Mouse (Mus musculus): Measurements from ENCODE around the gene Hbs1l. TPM values are rescaled to one million over a fixed set of nuclear protein-coding genes. Genes with fewer than 3 reads are reported as not detected.

Gene Hbs1l
- polyA plus RNA-seq (2015; fragmentation: Nextera tagmentation; extraction: Ambion mirVana), result 67.3 and 81.0 TPM in 2 replicates

DNA sequence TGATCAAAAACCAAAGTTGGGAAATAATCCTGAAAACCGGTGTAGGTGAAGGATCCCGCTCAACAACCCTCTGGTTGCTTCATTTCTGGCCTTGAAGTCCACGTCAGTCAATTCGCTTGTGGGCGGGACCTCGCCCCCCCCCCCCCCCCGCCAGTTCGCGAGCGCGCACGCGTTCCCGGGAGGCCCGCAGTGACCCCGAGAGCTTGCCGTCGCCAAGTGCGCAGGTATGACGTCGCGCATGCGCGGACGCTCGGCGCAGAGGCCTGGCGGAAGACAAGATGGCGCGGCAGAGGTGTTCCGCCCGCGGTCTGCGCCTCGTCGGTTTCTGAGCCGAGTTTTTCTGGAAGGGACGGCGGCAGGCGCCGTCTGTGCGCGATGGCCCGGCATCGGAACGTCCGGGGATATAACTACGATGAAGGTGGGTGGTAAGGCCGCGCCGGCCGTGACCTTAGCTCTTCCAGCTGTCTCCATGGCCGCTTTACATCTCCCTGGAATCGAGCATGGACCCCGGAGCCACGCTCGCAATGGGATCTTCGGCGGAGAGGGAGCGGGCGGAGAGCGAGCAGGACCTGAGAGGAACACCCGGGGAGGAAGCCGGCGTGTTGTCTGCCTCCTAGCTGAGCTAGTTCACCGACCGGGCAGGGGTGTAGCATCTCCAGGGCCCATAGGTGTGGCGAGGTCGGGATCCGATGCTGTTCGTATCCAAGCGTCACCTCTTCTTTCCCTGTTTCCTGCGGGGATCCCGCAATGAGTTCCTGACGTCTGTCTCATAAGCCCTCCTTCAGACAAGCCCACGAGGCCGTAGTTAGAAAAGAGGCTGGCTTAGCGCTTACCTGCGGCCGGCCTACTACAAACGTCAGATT, at the start of gene Hbs1l:
TSS of gene Hbs1l (plus strand) at position 221 of the 863 bp plus-strand sequence.
- Histone ChIP-seq H3K36me3 (peaks cover 26% of the 10 kb centered on the region), H3K27ac (peak within 1 kb of the TSS; percentile 83), H3K4me3 (replicated peaks) (peak within 1 kb of the TSS; percentile 89), H3K4me1 (replicated peaks) (peaks cover 29% of the 10 kb centered on the region), H3K9ac (peak within 1 kb of the TSS; percentile 92), H3K9me3 (replicated peaks) (no peaks in the 10 kb centered on the region), H3K4me2 (peak within 1 kb of the TSS; percentile 86), H3K27me3 (no peaks in the 10 kb centered on the region)
- ATAC-seq (ENCODE audit: low read depth) (peak; percentile 98), DNase-seq (peak; percentile 90)
- WGBS (ENCODE audit: insufficient replicate concordance), result under 1% methylated on average over 81 of the region's 81 CpGs

DNA sequence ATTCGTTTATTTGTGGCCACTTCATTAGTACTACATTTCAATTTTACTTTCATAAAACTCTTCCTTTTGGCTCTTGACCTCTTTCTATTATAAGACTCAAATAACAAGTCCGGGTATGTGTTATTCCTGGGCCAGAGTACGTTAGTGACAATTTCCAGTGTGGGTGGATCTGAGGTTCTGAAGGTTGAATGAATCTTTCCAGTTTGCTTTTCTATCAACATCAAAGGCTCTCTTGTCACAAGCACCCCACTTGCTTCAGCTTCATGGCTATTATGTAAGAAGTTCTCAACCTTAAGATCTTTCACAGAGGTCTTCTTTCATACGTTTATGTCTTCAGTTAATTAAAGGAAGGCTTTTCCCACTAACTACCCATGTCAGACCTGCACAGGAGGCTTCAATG, 47.2 kb upstream of the Hbs1l start:
- H3K9me3 ChIP-seq (replicated peaks), result no peaks in the 10 kb centered on the region
- H3K27ac ChIP-seq, result no peak overlapping the region
- H3K9ac ChIP-seq, result no peak overlapping the region
- peaks cover 31% of the 10 kb centered on the region for H3K4me1 ChIP-seq (replicated peaks)
- DNase-seq (no peak), ATAC-seq (ENCODE audit: low read depth) (no peak)
- no peaks in the 10 kb centered on the region for H3K27me3 ChIP-seq
- H3K36me3 ChIP-seq, result no peaks in the 10 kb centered on the region
- WGBS (ENCODE audit: insufficient replicate concordance), result 74% methylated on average over 4 of the region's 4 CpGs
- no peak overlapping the region for H3K4me3 ChIP-seq (replicated peaks)
- H3K4me2 ChIP-seq, result no peak overlapping the region

DNA sequence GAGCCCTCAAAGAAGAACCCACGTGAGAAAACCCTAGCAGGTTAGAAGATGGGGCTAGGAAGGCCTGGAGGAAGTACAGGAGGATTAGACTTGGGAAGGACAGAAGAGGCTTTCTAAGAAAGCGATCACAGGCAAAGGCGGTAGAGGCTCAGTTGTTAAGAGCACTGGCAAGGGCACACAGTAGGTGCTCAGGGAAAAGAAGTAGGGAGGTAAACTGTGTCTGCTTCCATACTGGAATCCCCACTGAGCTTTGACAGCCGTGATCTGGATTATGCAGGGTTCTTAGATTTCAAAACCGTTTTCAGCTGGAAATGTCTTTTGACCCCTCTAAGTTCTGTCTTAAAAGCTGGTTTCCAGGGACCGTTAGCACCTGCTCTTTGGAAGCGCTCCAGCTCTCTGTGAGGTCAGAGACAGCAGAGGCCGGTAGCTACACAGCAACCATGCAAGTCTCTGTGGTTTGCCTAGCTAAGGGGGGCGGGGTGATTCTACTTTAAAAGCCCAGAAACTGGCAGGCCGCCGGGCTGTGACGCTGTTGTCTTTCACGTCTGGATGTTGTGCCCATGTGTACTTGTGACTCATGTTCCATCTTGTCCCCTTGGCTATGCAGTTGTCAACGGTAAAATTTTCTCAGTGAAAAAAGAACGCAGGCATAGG, 43.8 kb upstream of the Hbs1l start:
- no peak overlapping the region for H3K4me2 ChIP-seq
- WGBS (ENCODE audit: insufficient replicate concordance), result 54% methylated on average over 15 of the region's 15 CpGs

DNA sequence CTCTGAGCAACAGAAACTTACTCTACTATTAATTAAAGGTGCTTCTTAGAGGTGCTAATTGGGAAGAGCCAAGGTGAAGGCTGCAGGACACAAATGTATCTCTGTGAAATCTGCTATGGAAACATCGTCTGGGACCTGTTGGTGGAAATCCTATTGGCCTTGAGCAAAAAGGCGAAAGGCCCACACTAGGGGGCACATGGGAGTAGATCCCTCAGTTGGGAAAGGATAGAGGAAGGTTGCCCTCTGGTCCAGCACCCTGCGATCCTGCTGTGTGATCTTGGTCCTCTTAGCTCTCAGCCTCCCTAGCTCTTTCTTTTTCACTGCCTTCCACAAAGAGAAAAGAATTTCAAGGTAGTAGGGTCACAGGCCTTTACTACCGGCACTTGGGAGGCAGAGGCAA, 43.0 kb upstream of the Hbs1l start:
- Histone ChIP-seq H3K27ac (peak overlapping the region; percentile 8; the same call in 1 of the 2 replicates), H3K27me3 (no peaks in the 10 kb centered on the region), H3K4me1 (replicated peaks) (peaks cover 38% of the 10 kb centered on the region), H3K9me3 (replicated peaks) (no peaks in the 10 kb centered on the region), H3K4me3 (replicated peaks) (no peak overlapping the region), H3K9ac (no peak overlapping the region), H3K4me2 (no peak overlapping the region), H3K36me3 (no peaks in the 10 kb centered on the region)
- ATAC-seq (ENCODE audit: low read depth), result 0 out of 2 replicates have a peak, but pooled peaks have one; percentile 9
- no peak for DNase-seq
- 74% methylated on average over 4 of the region's 4 CpGs for WGBS (ENCODE audit: insufficient replicate concordance)

More for the DNA sequence above, 43.8 kb upstream of the Hbs1l start:
- Histone ChIP-seq H3K27me3 (no peaks in the 10 kb centered on the region), H3K27ac (no peak overlapping the region; the same call in 1 of the 2 replicates), H3K9ac (no peak overlapping the region), H3K4me1 (replicated peaks) (peaks cover 35% of the 10 kb centered on the region), H3K36me3 (no peaks in the 10 kb centered on the region), H3K4me3 (replicated peaks) (no peak overlapping the region), H3K9me3 (replicated peaks) (no peaks in the 10 kb centered on the region)
- DNase-seq, result no peak
- ATAC-seq (ENCODE audit: low read depth), result no peak

DNA sequence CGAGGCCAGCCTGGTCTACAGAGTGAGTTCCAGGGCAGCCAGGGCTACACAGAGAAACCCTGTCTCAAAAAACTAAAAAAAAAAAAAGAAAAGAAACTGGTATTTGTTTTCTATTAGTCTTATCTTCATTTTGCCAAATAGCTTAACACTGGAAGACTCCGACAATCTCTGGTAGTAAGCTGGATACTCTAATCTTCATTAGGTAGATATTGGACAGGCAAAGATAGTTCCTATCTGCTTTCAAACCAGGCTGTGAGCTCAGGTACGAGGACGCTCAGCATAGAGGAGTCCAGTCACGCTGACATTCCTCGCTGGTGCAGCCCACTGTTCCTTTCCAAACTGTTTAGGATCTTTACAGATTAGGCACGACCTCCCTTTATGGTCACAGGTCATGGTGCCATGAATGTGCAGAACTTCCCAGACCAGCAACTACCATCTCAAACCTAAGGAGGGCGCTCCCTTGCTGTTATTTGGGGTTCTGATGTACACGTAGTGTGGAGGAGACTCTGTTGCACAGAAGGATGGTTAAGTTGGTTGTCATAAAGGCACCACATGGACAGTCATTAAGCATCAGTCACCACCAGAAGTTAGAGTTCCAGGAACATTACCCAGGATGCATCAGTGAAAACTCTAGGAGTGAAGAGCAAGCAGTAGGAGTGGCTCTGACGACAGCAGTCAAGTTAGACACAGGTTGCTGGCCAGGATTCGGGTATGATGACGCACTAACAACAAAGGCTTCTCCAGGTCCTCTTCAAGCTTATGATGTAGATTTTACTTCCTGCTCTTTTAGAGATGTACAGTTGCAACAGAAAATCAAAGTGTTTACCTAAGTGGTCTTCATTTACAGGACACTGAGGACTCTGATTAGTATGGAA, 41.3 kb upstream of the Hbs1l start:
- H3K9me3 ChIP-seq (replicated peaks), result no peaks in the 10 kb centered on the region
- no peak for DNase-seq
- peaks cover 45% of the 10 kb centered on the region for H3K4me1 ChIP-seq (replicated peaks)
- no peaks in the 10 kb centered on the region for H3K27me3 ChIP-seq
- no peaks in the 10 kb centered on the region for H3K36me3 ChIP-seq
- H3K4me3 ChIP-seq (replicated peaks), result no peak overlapping the region
- H3K27ac ChIP-seq, result peak overlapping the region; percentile 40
- WGBS (ENCODE audit: insufficient replicate concordance), result 50% methylated on average over 12 of the region's 12 CpGs
- H3K9ac ChIP-seq, result no peak overlapping the region
- ATAC-seq (ENCODE audit: low read depth), result peak; percentile 57
- H3K4me2 ChIP-seq, result no peak overlapping the region

DNA sequence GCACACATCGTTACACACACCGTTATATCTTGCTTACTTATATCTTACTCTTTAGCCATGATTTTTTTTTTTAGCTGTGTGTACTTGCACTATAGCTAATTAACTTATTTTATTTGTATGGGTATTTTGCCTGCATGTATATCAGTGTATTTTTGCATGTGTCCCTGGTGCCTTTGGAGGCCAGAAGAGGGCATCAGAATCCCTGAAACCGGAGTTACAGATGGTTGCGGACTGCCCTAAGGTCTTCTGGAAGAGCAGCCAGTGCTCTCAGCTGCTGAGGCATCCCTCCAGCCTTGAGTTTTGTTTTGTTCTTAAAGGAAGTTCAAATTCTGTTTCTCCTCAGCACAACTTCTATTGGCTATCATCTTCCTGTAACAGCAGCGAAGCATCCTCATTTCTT, 38.5 kb upstream of the Hbs1l start:
- no peaks in the 10 kb centered on the region for H3K27me3 ChIP-seq
- H3K9me3 ChIP-seq (replicated peaks), result no peaks in the 10 kb centered on the region
- peak overlapping the region; percentile 4; the same call in 1 of the 2 replicates for H3K27ac ChIP-seq
- DNase-seq (no peak), ATAC-seq (ENCODE audit: low read depth) (no peak)
- no peaks in the 10 kb centered on the region for H3K36me3 ChIP-seq
- H3K4me3 ChIP-seq (replicated peaks), result no peak overlapping the region
- H3K4me2 ChIP-seq, result no peak overlapping the region
- no peak overlapping the region for H3K9ac ChIP-seq
- WGBS (ENCODE audit: insufficient replicate concordance), result 70% methylated on average over 5 of the region's 5 CpGs
- peaks cover 64% of the 10 kb centered on the region for H3K4me1 ChIP-seq (replicated peaks)

DNA sequence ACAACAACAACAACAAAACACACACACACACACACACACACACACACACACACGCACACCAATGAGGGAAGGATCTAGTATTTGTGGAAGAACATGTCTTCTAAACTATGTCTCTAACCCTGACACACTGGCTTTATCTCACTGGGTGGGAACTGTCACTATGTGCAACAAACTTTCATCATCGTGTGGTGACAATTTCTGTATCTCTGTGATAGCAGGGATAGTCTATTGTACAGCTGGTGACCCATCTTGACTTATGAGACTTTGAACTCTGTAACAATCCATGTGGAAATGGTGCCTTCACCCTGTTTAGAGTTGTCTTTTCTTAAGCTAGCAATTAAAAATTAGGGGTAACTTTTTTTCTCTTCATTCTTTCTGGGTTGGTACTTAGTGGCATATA, 36.1 kb upstream of the Hbs1l start:
- H3K4me3 ChIP-seq (replicated peaks), result no peak overlapping the region
- no peaks in the 10 kb centered on the region for H3K36me3 ChIP-seq
- peak overlapping the region; percentile 82 for H3K27ac ChIP-seq
- H3K4me2 ChIP-seq, result no peak overlapping the region
- no peak for DNase-seq
- peaks cover 48% of the 10 kb centered on the region for H3K4me1 ChIP-seq (replicated peaks)
- H3K27me3 ChIP-seq, result no peaks in the 10 kb centered on the region
- peak overlapping the region; percentile 35; the same call in 1 of the 2 replicates for H3K9ac ChIP-seq
- peak; percentile 85 for ATAC-seq (ENCODE audit: low read depth)
- WGBS (ENCODE audit: insufficient replicate concordance), result 31% methylated on average over 2 of the region's 2 CpGs
- H3K9me3 ChIP-seq (replicated peaks), result no peaks in the 10 kb centered on the region

DNA sequence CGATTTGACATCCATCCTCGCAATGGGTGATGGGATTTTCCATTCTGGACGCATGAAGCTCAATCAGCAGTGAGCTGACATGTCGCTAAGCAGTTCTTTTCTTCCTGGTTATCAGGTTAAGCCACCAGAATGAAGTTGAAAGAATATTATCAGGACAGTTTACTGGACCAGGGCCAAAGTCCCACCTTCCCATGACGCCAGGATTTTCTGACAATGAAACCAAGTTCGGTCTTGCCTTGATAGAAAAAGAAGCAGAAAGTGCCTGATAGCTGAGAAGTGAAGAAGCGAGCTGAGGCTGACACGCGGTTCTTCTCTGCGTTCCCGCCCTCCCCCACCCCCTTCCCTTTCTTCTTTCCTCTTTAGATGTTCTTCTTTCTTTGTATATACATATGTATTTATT, 30.6 kb upstream of the Hbs1l start:
- Histone ChIP-seq H3K9me3 (replicated peaks) (no peaks in the 10 kb centered on the region), H3K4me1 (replicated peaks) (peaks cover 74% of the 10 kb centered on the region), H3K4me2 (peak overlapping the region; percentile 15; the same call in 1 of the 2 replicates), H3K4me3 (replicated peaks) (no peak overlapping the region), H3K36me3 (no peaks in the 10 kb centered on the region), H3K9ac (no peak overlapping the region), H3K27ac (peak overlapping the region; percentile 67), H3K27me3 (no peaks in the 10 kb centered on the region)
- peak; percentile 43 for DNase-seq
- ATAC-seq (ENCODE audit: low read depth), result no peak
- WGBS (ENCODE audit: insufficient replicate concordance), result 43% methylated on average over 11 of the region's 11 CpGs

DNA sequence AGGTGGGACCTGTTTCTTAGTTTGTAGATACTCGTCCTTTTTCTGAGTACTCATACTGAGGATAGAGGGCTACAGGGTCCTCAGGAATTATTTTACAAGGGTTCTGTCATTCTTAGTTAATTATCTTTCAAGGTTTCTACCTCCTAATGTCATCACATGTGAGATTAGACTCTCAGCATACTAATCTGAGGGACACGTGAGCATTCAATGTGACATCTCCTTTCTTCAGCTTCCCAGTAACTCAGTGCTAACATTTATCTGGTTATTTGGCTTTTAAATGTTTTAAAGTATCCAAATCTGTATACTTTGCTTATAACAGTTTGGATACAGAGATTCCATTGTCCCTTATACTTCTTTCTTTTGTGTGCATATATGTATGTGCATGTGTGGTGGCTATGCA, 28.3 kb upstream of the Hbs1l start:
- no peak for ATAC-seq (ENCODE audit: low read depth)
- peak overlapping the region; percentile 91 for H3K27ac ChIP-seq
- H3K9me3 ChIP-seq (replicated peaks), result no peaks in the 10 kb centered on the region
- H3K36me3 ChIP-seq, result no peaks in the 10 kb centered on the region
- H3K27me3 ChIP-seq, result no peaks in the 10 kb centered on the region
- no peak overlapping the region for H3K4me3 ChIP-seq (replicated peaks)
- H3K4me2 ChIP-seq, result no peak overlapping the region
- WGBS (ENCODE audit: insufficient replicate concordance), result 33% methylated on average over 2 of the region's 2 CpGs
- H3K4me1 ChIP-seq (replicated peaks), result peaks cover 72% of the 10 kb centered on the region
- peak overlapping the region; percentile 62; the same call in 1 of the 2 replicates for H3K9ac ChIP-seq
- no peak for DNase-seq

DNA sequence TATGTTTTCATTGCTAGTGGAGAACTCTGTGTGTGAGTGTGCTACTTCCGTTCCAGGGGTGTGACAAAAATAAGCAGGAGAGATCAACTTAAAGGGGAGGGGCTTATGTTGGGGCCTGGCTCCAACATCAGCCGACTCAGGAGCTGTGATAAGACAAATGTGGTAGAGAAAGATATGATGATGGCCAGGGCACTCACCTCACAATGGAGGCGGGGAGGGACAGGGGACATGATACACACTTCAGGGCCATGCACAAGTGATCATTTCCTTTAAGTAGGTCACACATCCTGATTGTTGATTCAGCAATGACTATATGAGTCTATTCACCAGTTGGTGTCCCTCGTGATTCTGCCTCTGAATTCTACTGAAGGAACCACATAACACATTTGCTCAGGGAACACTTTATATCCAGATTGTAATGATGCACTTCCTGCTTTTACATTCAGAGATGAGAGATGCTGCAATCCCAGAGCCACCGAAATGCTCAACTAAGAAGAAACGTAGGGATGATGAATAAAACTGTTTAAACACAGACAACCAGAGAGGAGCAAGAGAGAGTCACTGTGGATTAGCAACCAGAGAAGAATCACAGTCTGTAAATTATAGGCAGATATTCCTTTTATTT, 26.9 kb upstream of the Hbs1l start:
- H3K4me2 ChIP-seq, result peak overlapping the region; percentile 50
- H3K9ac ChIP-seq, result peak overlapping the region; percentile 46; the same call in 1 of the 2 replicates
- DNase-seq, result peak; percentile 84
- peak overlapping the region; percentile 95 for H3K27ac ChIP-seq
- H3K36me3 ChIP-seq, result no peaks in the 10 kb centered on the region
- WGBS (ENCODE audit: insufficient replicate concordance), result 25% methylated on average over 6 of the region's 6 CpGs
- H3K9me3 ChIP-seq (replicated peaks), result no peaks in the 10 kb centered on the region
- no peaks in the 10 kb centered on the region for H3K27me3 ChIP-seq
- peaks cover 83% of the 10 kb centered on the region for H3K4me1 ChIP-seq (replicated peaks)
- H3K4me3 ChIP-seq (replicated peaks), result no peak overlapping the region
- ATAC-seq (ENCODE audit: low read depth), result peak; percentile 99

All from liver, embryonic 13.5 days (tissue).